Comparison of ENCODE assay signal across 15 mouse cellular contexts in genomic region chr16:95390787-95391186, GRCm38 (mm10).
DNase-seq lines count a peak whose midpoint lies in the region; ATAC-seq lines count a peak whose summit lies in the region.
"Had no signal": no experiment of that assay in that cellular context is flagged by ENCODE, and none has a peak within 500 bp of the region (broad histone marks: within the 10 kb centered on the region; RNA-seq: fewer than 3 reads in every experiment).

No protein-coding gene starts in this region.

- H3K4me2 ChIP-seq in heart, embryonic 14.5 days (ENCODE audit: low read length), result no peak overlapping the region
- H3K4me2 ChIP-seq: limb, embryonic 15.5 days; midbrain, embryonic 15.5 days; neural tube, embryonic 12.5 days had no signal

- H3K27me3 ChIP-seq in heart, embryonic 14.5 days (ENCODE audit: control insufficient read depth, insufficient read depth, low read length), result no peaks in the 10 kb centered on the region
- H3K27me3 ChIP-seq: limb, embryonic 15.5 days; midbrain, embryonic 15.5 days; neural tube, embryonic 12.5 days had no signal

- ATAC-seq in heart, embryonic 14.5 days (ENCODE audit: insufficient number of reproducible peaks, insufficient read depth, low FRiP score, low read depth), result no peak
- ATAC-seq: midbrain, embryonic 15.5 days had no signal

- no peak overlapping the region for H3K9ac ChIP-seq in heart, embryonic 14.5 days (ENCODE audit: low read length)
- H3K9ac ChIP-seq: limb, embryonic 15.5 days; midbrain, embryonic 15.5 days; neural tube, embryonic 12.5 days had no signal

- peak; percentile 12 for DNase-seq in embryo, embryonic 10 days (ENCODE audit: low spot score)
- no peak for DNase-seq in embryo, embryonic 11 days
- no peak for DNase-seq in heart, adult 18-20 months
- DNase-seq in brain, adult 2 months (ENCODE audit: low read depth, low spot score), result peak; percentile 60
- peak; percentile 21 for DNase-seq in layer of hippocampus, adult 9-10 months (ENCODE audit: low spot score)
- no peak for DNase-seq in Muller cell, postnatal 12 days (ENCODE audit: inconsistent ontology term)
- DNase-seq in gastrocnemius, postnatal 4 days (ENCODE audit: low spot score in 2 of 2), result no peak
- DNase-seq: adrenal gland, adult 2 months; cerebellum, postnatal 25 days; lung, adult 18-20 months had no signal

- H3K4me3 ChIP-seq in heart, embryonic 14.5 days (ENCODE audit: control insufficient read depth in 1 of 2, insufficient read depth in 1 of 2, low read depth in 1 of 2, low read length in 2 of 2), result no peak overlapping the region
- H3K4me3 ChIP-seq: limb, embryonic 15.5 days; midbrain, embryonic 15.5 days; neural tube, embryonic 12.5 days had no signal

- no peaks in the 10 kb centered on the region for H3K9me3 ChIP-seq in heart, embryonic 14.5 days (ENCODE audit: control insufficient read depth, low read length)
- H3K9me3 ChIP-seq: limb, embryonic 15.5 days; midbrain, embryonic 15.5 days; neural tube, embryonic 12.5 days had no signal

- WGBS in heart, embryonic 14.5 days, result 19% methylated on average over 1 of the region's 1 CpGs

- H3K4me1 ChIP-seq in heart, embryonic 14.5 days (ENCODE audit: control insufficient read depth in 2 of 2, insufficient read depth in 2 of 2, low read length in 2 of 2), result peaks cover 9 to 17% of the 10 kb centered on the region in 2 experiments; a peak in 3 of 4 replicates
- H3K4me1 ChIP-seq: limb, embryonic 15.5 days; midbrain, embryonic 15.5 days; neural tube, embryonic 12.5 days had no signal

- H3K27ac ChIP-seq in heart, embryonic 14.5 days (replicated peaks in 1 of 2; ENCODE audit: control insufficient read depth in 1 of 2, insufficient read depth in 1 of 2, low read depth in 2 of 2, low read length in 2 of 2), result peak overlapping the region; percentile 12 to 14; a peak in 2 of 4 replicates
- H3K27ac ChIP-seq: limb, embryonic 15.5 days; macrophage; midbrain, embryonic 15.5 days; neural tube, embryonic 12.5 days had no signal

- no peaks in the 10 kb centered on the region; the same call in 1 of the 2 replicates for H3K36me3 ChIP-seq in heart, embryonic 14.5 days (ENCODE audit: control insufficient read depth, insufficient read depth, low read length)
- H3K36me3 ChIP-seq: midbrain, embryonic 15.5 days; neural tube, embryonic 12.5 days had no signal

Comparison
In these comparisons a context has a peak if more than half of its experiments do, and no peak if none do; other contexts are left out.
1. DNase-seq: peak in embryo, embryonic 10 days (single experiment), brain, adult 2 months (single experiment) and layer of hippocampus, adult 9-10 months (single experiment); none in embryo, embryonic 11 days (single experiment), heart, adult 18-20 months (0 of 2), Muller cell, postnatal 12 days (single experiment) and gastrocnemius, postnatal 4 days (0 of 2).